Mouse (Mus musculus) C2C12 (cell line): Measurements from ENCODE around the gene Gpr50.

ENCODE experiments used
- CTCF ChIP-seq: IDR thresholded peaks from one replicate; pipeline ENCODE4 v1.5.1; 2011; ENCODE audit not compliant: control insufficient read depth, insufficient read depth, insufficient read length
- FOSL1 ChIP-seq: IDR thresholded peaks from one replicate; pipeline ENCODE4 v1.8.0; 2011; ENCODE audit warnings: mild to moderate bottlenecking, low read length; ENCODE audit not compliant: poor library complexity, insufficient read depth, severe bottlenecking
- MYOD1 ChIP-seq: IDR thresholded peaks from one replicate; pipeline ENCODE4 v1.6.1; 2011; ENCODE audit warnings: low read depth; ENCODE audit not compliant: control insufficient read depth, insufficient read length
- USF1 ChIP-seq: IDR thresholded peaks from one replicate; pipeline ENCODE4 v1.6.1; 2011; ENCODE audit warnings: low read depth, mild to moderate bottlenecking, control low read depth, moderate library complexity

- TF ChIP-seq USF1 (no peak), CTCF (no peak), MYOD1 (no peak), FOSL1 (no peak)
Measured at GRCm38 (mm10) chrX:71649993-71650392, 13.5 kb upstream of the Gpr50 start.
